19 mouse cellular contexts compared by ENCODE assay signal in genomic region chr12:104796635-104797378, GRCm38 (mm10). TPM values are rescaled to one million over a fixed set of nuclear protein-coding genes. Genes with fewer than 3 reads are reported as not detected.
A peak's percentile ranks its signal among the peaks of the same experiment; 100 is the strongest.
DNase-seq lines count a peak whose midpoint lies in the region; ATAC-seq and TF ChIP-seq lines count a peak whose summit lies in the region.
"Had no signal": no experiment of that assay in that cellular context is flagged by ENCODE, and none has a peak within 500 bp of the region (broad histone marks: within the 10 kb centered on the region; RNA-seq: fewer than 3 reads in every experiment).

No protein-coding gene starts in this region.

- H3K27me3 ChIP-seq in liver, adult 2 months (ENCODE audit: control insufficient read depth, insufficient read depth, low read length) = no peaks in the 10 kb centered on the region
- H3K27me3 ChIP-seq in liver, embryonic 12.5 days (replicated peaks) = no peaks in the 10 kb centered on the region
- H3K27me3 ChIP-seq: stomach, embryonic 15.5 days had no signal

- H3K4me1 ChIP-seq in liver, adult 2 months (ENCODE audit: control insufficient read depth, insufficient read depth, low read length) = peaks cover 4% of the 10 kb centered on the region; the same call in 1 of the 2 replicates
- H3K4me1 ChIP-seq in liver, embryonic 12.5 days = no peaks in the 10 kb centered on the region

- H3K36me3 ChIP-seq in liver, adult 2 months (ENCODE audit: control insufficient read depth, insufficient read depth, low read length) = peaks cover 52% of the 10 kb centered on the region
- H3K36me3 ChIP-seq in liver, embryonic 12.5 days = no peaks in the 10 kb centered on the region

- no peak for ATAC-seq in liver, embryonic 12.5 days

- TF ChIP-seq POLR2A in liver, adult 2 months (IDR thresholded peaks at IDR 0.05; ENCODE audit: extremely low read depth, insufficient read depth, low read length) = no peak

- H3K27ac ChIP-seq in gastrocnemius, adult 2 months = no peak overlapping the region
- no peak overlapping the region for H3K27ac ChIP-seq in liver, adult 2 months (replicated peaks; ENCODE audit: insufficient read depth, low read depth, low read length)
- H3K27ac ChIP-seq in liver, embryonic 12.5 days = no peak overlapping the region
- H3K27ac ChIP-seq: hindbrain, embryonic 13.5 days; limb, embryonic 15.5 days; stomach, embryonic 15.5 days had no signal

- TF ChIP-seq CTCF in gastrocnemius, adult 2 months (IDR thresholded peaks at IDR 0.05) = peak; percentile 40; the same call in 1 of the 2 replicates
- TF ChIP-seq CTCF in liver, adult 2 months (IDR thresholded peaks at IDR 0.05; ENCODE audit: low read depth, low read length) = peak; percentile 43; the same call in 1 of the 2 replicates

- H3K9ac ChIP-seq in liver, adult 2 months (ENCODE audit: low read depth, low read length) = no peak overlapping the region
- no peak overlapping the region for H3K9ac ChIP-seq in liver, embryonic 12.5 days
- H3K9ac ChIP-seq: hindbrain, embryonic 13.5 days; limb, embryonic 15.5 days; stomach, embryonic 15.5 days had no signal

- no peak overlapping the region for H3K4me2 ChIP-seq in liver, embryonic 12.5 days
- H3K4me2 ChIP-seq: hindbrain, embryonic 13.5 days; limb, embryonic 15.5 days; stomach, embryonic 15.5 days had no signal

- no peak for DNase-seq in gastrocnemius, adult 2 months
- no peak for DNase-seq in gastrocnemius, postnatal 25 days
- DNase-seq in liver, adult 2 months (ENCODE audit: extremely low read depth, low read depth, low spot score) = no peak
- DNase-seq in A20 (ENCODE audit: low read depth, low spot score) = peak; percentile 27
- peak; percentile 2 for DNase-seq in induced T-regulatory cell, adult 2 months (ENCODE audit: low read depth)
- DNase-seq in adrenal gland, postnatal 25 days = no peak
- no peak for DNase-seq in embryo, embryonic 10.5 days (ENCODE audit: low spot score)
- DNase-seq: adrenal gland, postnatal 14 days; cerebellum, adult 9-10 months; gastrocnemius, postnatal 14 days; heart, postnatal 10 days; kidney, adult 11 months; lung, postnatal 14 days; spleen, adult 18-20 months; thymus, postnatal 14 days had no signal

- H3K9me3 ChIP-seq in liver, embryonic 12.5 days (replicated peaks) = peaks cover 15% of the 10 kb centered on the region

- H3K4me3 ChIP-seq in gastrocnemius, adult 2 months = no peak overlapping the region
- no peak overlapping the region for H3K4me3 ChIP-seq in liver, adult 2 months (ENCODE audit: insufficient read depth, low read depth, low read length)
- H3K4me3 ChIP-seq in liver, embryonic 12.5 days = no peak overlapping the region
- H3K4me3 ChIP-seq: hindbrain, embryonic 13.5 days; limb, embryonic 15.5 days; stomach, embryonic 15.5 days had no signal

- no peaks in the 10 kb centered on the region for H3K79me2 ChIP-seq in liver, adult 2 months (ENCODE audit: control insufficient read depth, insufficient read depth, low read length)

- WGBS in liver, adult 2 months = 89% methylated on average over 11 of the region's 11 CpGs
- 64% methylated on average over 11 of the region's 11 CpGs for WGBS in liver, embryonic 12.5 days (ENCODE audit: insufficient replicate concordance)

- intact Hi-C loops in gastrocnemius, adult 2 months (cut with DNase I) = no loop called here

RNA-seq across cellular contexts. Expression of gene Dicer1, which starts 45.1 kb away (rescaled TPM):
- 10 to 100 TPM; 35.0 to 38.0 TPM for total RNA-seq in gastrocnemius, adult 2 months (2021)
- total RNA-seq in gastrocnemius, postnatal 25 days (2021) = 10 to 100 TPM; 27.8 to 31.2 TPM
- 14.8 and 15.7 TPM in 2 replicates for total RNA-seq in liver, adult 2 months (2014; rRNA removed)
- polyA plus RNA-seq in liver, adult 2 months (2012; rRNA removed) = 4.9 and 5.0 TPM in 2 replicates
- 22.5 and 23.1 TPM in 2 replicates for polyA plus RNA-seq in liver, embryonic 12.5 days (2016; fragmentation: Nextera tagmentation; extraction: Ambion mirVana)
- total RNA-seq in adrenal gland, postnatal 25 days (2021) = 54.9 and 59.4 TPM in 2 replicates

Comparison
In these comparisons a context has a peak if more than half of its experiments do, and no peak if none do; other contexts are left out.
1. DNase-seq: peak in A20 (single experiment) and induced T-regulatory cell, adult 2 months (single experiment); none in gastrocnemius, adult 2 months (single experiment), gastrocnemius, postnatal 25 days (single experiment), liver, adult 2 months (single experiment), adrenal gland, postnatal 25 days (single experiment) and embryo, embryonic 10.5 days (single experiment).